Comparison of ENCODE assay signal across 9 mouse cellular contexts in genomic region chr8:124257363-124257762, GRCm38 (mm10). TPM values are rescaled to one million over a fixed set of nuclear protein-coding genes. Genes with fewer than 3 reads are reported as not detected.
DNase-seq lines count a peak whose midpoint lies in the region; ATAC-seq lines count a peak whose summit lies in the region.
"Had no signal": no experiment of that assay in that cellular context is flagged by ENCODE, and none has a peak within 500 bp of the region (broad histone marks: within the 10 kb centered on the region; RNA-seq: fewer than 3 reads in every experiment).

No protein-coding gene starts in this region.

- no peak overlapping the region for H3K4me3 ChIP-seq in forebrain, embryonic 11.5 days (ENCODE audit: low read depth, low read length)
- no peak overlapping the region for H3K4me3 ChIP-seq in heart, embryonic 15.5 days
- no peak overlapping the region for H3K4me3 ChIP-seq in midbrain, embryonic 13.5 days (replicated peaks)

- H3K27ac ChIP-seq in forebrain, embryonic 11.5 days (ENCODE audit: low read depth, low read length), result peak overlapping the region; percentile 12; the same call in 1 of the 2 replicates
- H3K27ac ChIP-seq in heart, embryonic 15.5 days, result peak overlapping the region; percentile 82
- H3K27ac ChIP-seq in midbrain, embryonic 13.5 days, result peak overlapping the region; percentile 74
- H3K27ac ChIP-seq: liver, embryonic 14.5 days had no signal

- no peaks in the 10 kb centered on the region for H3K9me3 ChIP-seq in forebrain, embryonic 11.5 days (ENCODE audit: control insufficient read depth, low read length)
- no peaks in the 10 kb centered on the region for H3K9me3 ChIP-seq in heart, embryonic 15.5 days (replicated peaks)
- no peaks in the 10 kb centered on the region for H3K9me3 ChIP-seq in midbrain, embryonic 13.5 days

- DNase-seq in urinary bladder, postnatal 4 days (ENCODE audit: low spot score in 2 of 2), result peak; percentile 64 to 69
- no peak for DNase-seq in urinary bladder, adult 18-20 months (ENCODE audit: low spot score in 2 of 2)
- no peak for DNase-seq in forebrain, embryonic 11.5 days (ENCODE audit: low spot score)
- DNase-seq in layer of hippocampus, adult 9-11 months, result peak; percentile 73

- no peak overlapping the region for H3K9ac ChIP-seq in forebrain, embryonic 11.5 days (ENCODE audit: low read length)
- H3K9ac ChIP-seq in heart, embryonic 15.5 days, result 0 out of 2 replicates have a peak overlapping the region, but pooled peaks have one; percentile 4
- peak overlapping the region; percentile 12; the same call in 1 of the 2 replicates for H3K9ac ChIP-seq in midbrain, embryonic 13.5 days (replicated peaks)
- H3K9ac ChIP-seq: liver, embryonic 14.5 days had no signal

- no peak overlapping the region for H3K4me2 ChIP-seq in forebrain, embryonic 11.5 days (ENCODE audit: low read depth, low read length, severe bottlenecking)
- peak overlapping the region; percentile 44 for H3K4me2 ChIP-seq in heart, embryonic 15.5 days
- H3K4me2 ChIP-seq in midbrain, embryonic 13.5 days (replicated peaks), result no peak overlapping the region

- H3K4me1 ChIP-seq in forebrain, embryonic 11.5 days (replicated peaks; ENCODE audit: control insufficient read depth, insufficient read depth, low read length), result 0 out of 2 replicates have a peak, but pooled peaks cover 3% of the 10 kb centered on the region
- H3K4me1 ChIP-seq in heart, embryonic 15.5 days (replicated peaks), result peaks cover 70% of the 10 kb centered on the region
- H3K4me1 ChIP-seq in midbrain, embryonic 13.5 days (replicated peaks), result peaks cover 74% of the 10 kb centered on the region

- WGBS in forebrain, embryonic 11.5 days, result 79% methylated on average over 10 of the region's 10 CpGs
- WGBS in heart, embryonic 15.5 days, result 20% methylated on average over 10 of the region's 10 CpGs
- 53% methylated on average over 10 of the region's 10 CpGs for WGBS in midbrain, embryonic 13.5 days

- no peak for ATAC-seq in forebrain, embryonic 11.5 days (replicated peaks; ENCODE audit: low FRiP score)
- ATAC-seq in heart, embryonic 15.5 days (replicated peaks; ENCODE audit: insufficient number of reproducible peaks, insufficient read depth, low FRiP score, low read depth), result peak; percentile 56
- peak; percentile 59 for ATAC-seq in midbrain, embryonic 13.5 days
- no peak for ATAC-seq in CD4-positive, CD25-positive, alpha-beta regulatory T cell, adult 4 months
- ATAC-seq in monocyte, adult 5-6 weeks (replicated peaks; ENCODE audit: insufficient number of reproducible peaks, low FRiP score, low TSS enrichment, poor library complexity, severe bottlenecking), result no peak

- no peaks in the 10 kb centered on the region for H3K27me3 ChIP-seq in forebrain, embryonic 11.5 days (ENCODE audit: control insufficient read depth, insufficient read depth, low read length)
- H3K27me3 ChIP-seq in heart, embryonic 15.5 days, result no peaks in the 10 kb centered on the region
- H3K27me3 ChIP-seq in midbrain, embryonic 13.5 days, result no peaks in the 10 kb centered on the region

- H3K36me3 ChIP-seq in forebrain, embryonic 11.5 days (ENCODE audit: control insufficient read depth, insufficient read depth, low read length), result no peaks in the 10 kb centered on the region; the same call in 1 of the 2 replicates
- no peaks in the 10 kb centered on the region for H3K36me3 ChIP-seq in heart, embryonic 15.5 days
- H3K36me3 ChIP-seq in midbrain, embryonic 13.5 days, result no peaks in the 10 kb centered on the region

RNA-seq across cellular contexts. Expression of gene Galnt2, which starts 26.2 kb away (rescaled TPM):
- polyA plus RNA-seq in forebrain, embryonic 11.5 days (2014; fragmentation: Nextera tagmentation; extraction: Ambion mirVana), result 81.6 and 83.7 TPM in 2 replicates
- polyA plus RNA-seq in heart, embryonic 15.5 days (2015; fragmentation: Nextera tagmentation; extraction: Ambion mirVana), result 44.7 and 55.3 TPM in 2 replicates
- 47.2 and 53.5 TPM in 2 replicates for polyA plus RNA-seq in midbrain, embryonic 13.5 days (2015; fragmentation: Nextera tagmentation; extraction: Ambion mirVana)
- polyA plus RNA-seq in CD4-positive, CD25-positive, alpha-beta regulatory T cell, adult 4 months (2017; shearing (Covaris generic)), result 10 to 100 TPM; 18.5 to 18.7 TPM
- 39.5 to 77.2 TPM (median 42.9 TPM) in 3 replicates for total RNA-seq in monocyte, adult 5-6 weeks (2017)

Comparison
In these comparisons a context has a peak if more than half of its experiments do, and no peak if none do; other contexts are left out.
1. DNase-seq: peak in urinary bladder, postnatal 4 days (2 of 2) and layer of hippocampus, adult 9-11 months (single experiment); none in urinary bladder, adult 18-20 months (0 of 2) and forebrain, embryonic 11.5 days (single experiment).
2. ATAC-seq: peak in heart, embryonic 15.5 days (single experiment) and midbrain, embryonic 13.5 days (single experiment); none in forebrain, embryonic 11.5 days (single experiment), CD4-positive, CD25-positive, alpha-beta regulatory T cell, adult 4 months (single experiment) and monocyte, adult 5-6 weeks (single experiment).
3. H3K27ac ChIP-seq: peak in every context shown above with its lines; median percentile 82 in heart, embryonic 15.5 days; 74 in midbrain, embryonic 13.5 days; 12 in forebrain, embryonic 11.5 days.